Mouse (Mus musculus) spleen, embryonic (tissue): Measurements from ENCODE around the gene Wdr59.

ENCODE experiments used
- CTCF ChIA-PET: fragments of 350-600 bp; sonication (Branson Sonifier 250); formaldehyde crosslinking; loops from one replicate; lab custom pipeline; 2022; lab: Charles Lee

Gene Wdr59

GRCm38 (mm10) chr8:111501724-111502464 lies 20.0 kb downstream of the Wdr59 start:
- CTCF ChIA-PET: no interaction called here

GRCm38 (mm10) chr8:111498249-111498648 lies 23.6 kb downstream of the Wdr59 start:
- CTCF ChIA-PET: interaction anchor here (0.5 kb wide), 1 partner anchor 16 kb away, joined by 3 read pairs; no protein-coding TSS in a partner anchor

- CTCF ChIA-PET: no interaction called here
These were observed 25.6 kb downstream of the Wdr59 start for GRCm38 (mm10) chr8:111496326-111496725.

- CTCF ChIA-PET: no interaction called here
These were observed 28.7 kb downstream of the Wdr59 start for GRCm38 (mm10) chr8:111493176-111493575.

- CTCF ChIA-PET: no interaction called here
These were observed 29.4 kb downstream of the Wdr59 start for GRCm38 (mm10) chr8:111492508-111492907.

- CTCF ChIA-PET: no interaction called here
These were observed 30.7 kb downstream of the Wdr59 start for GRCm38 (mm10) chr8:111491191-111491590.

- CTCF ChIA-PET: no interaction called here
These were observed 31.8 kb downstream of the Wdr59 start for GRCm38 (mm10) chr8:111490034-111490591.

GRCm38 (mm10) chr8:111480691-111481090 lies 41.2 kb downstream of the Wdr59 start:
- CTCF ChIA-PET: no interaction called here

- CTCF ChIA-PET: no interaction called here
These were observed 44.0 kb downstream of the Wdr59 start for GRCm38 (mm10) chr8:111477761-111478465.

- CTCF ChIA-PET: no interaction called here
These were observed 50.3 kb downstream of the Wdr59 start for GRCm38 (mm10) chr8:111471526-111472081.

GRCm38 (mm10) chr8:111469013-111469412 lies 52.9 kb downstream of the Wdr59 start:
- CTCF ChIA-PET: no interaction called here

GRCm38 (mm10) chr8:111465341-111465740 lies 56.6 kb downstream of the Wdr59 start:
- CTCF ChIA-PET: no interaction called here

- CTCF ChIA-PET: interaction anchor here (0.6 kb wide), 1 partner anchor 71 kb away, joined by 6 read pairs; the partner anchor contains the start of gene Znrf1
These were observed 57.4 kb downstream of the Wdr59 start for GRCm38 (mm10) chr8:111464526-111464925.

- CTCF ChIA-PET: no interaction called here
These were observed 72.2 kb downstream of the Wdr59 start for GRCm38 (mm10) chr8:111449671-111450070.

GRCm38 (mm10) chr8:111445960-111446660 lies 75.8 kb downstream of the Wdr59 start:
- CTCF ChIA-PET: interaction anchor here (0.7 kb wide), 1 partner anchor 179 kb away, joined by 3 read pairs; no protein-coding TSS in a partner anchor

GRCm38 (mm10) chr8:111445558-111445957 lies 76.3 kb downstream of the Wdr59 start:
- CTCF ChIA-PET: no interaction called here

- CTCF ChIA-PET: no interaction called here
These were observed 77.6 kb downstream of the Wdr59 start for GRCm38 (mm10) chr8:111444245-111444644.

- CTCF ChIA-PET: interaction anchor here (2.5 kb wide), 1 partner anchor 96 kb away, joined by 11 read pairs; no protein-coding TSS in a partner anchor
These were observed 82.7 kb downstream of the Wdr59 start for GRCm38 (mm10) chr8:111439189-111439588.

GRCm38 (mm10) chr8:111435071-111435828 lies 86.6 kb downstream of the Wdr59 start:
- CTCF ChIA-PET: no interaction called here

- CTCF ChIA-PET: no interaction called here
These were observed 97.2 kb downstream of the Wdr59 start for GRCm38 (mm10) chr8:111424646-111425045.

GRCm38 (mm10) chr8:111424181-111424580 lies 97.7 kb downstream of the Wdr59 start:
- CTCF ChIA-PET: no interaction called here
